Mouse (Mus musculus) C2C12 (cell line): Measurements from ENCODE around the gene Chpf. TPM values are rescaled to one million over a fixed set of nuclear protein-coding genes. Genes with fewer than 3 reads are reported as not detected.
A peak's percentile ranks its signal among the peaks of the same experiment; 100 is the strongest.

Source experiments
- H3K27me3 ChIP-seq: one replicate; pipeline ENCODE4 v1.6.1; 2011; ENCODE audit not compliant: control insufficient read depth, insufficient read depth, insufficient read length
- H3K36me3 ChIP-seq: one replicate; pipeline ENCODE4 v1.6.1; 2011; ENCODE audit not compliant: control insufficient read depth, insufficient read depth
- H3K4me3 ChIP-seq: one replicate; pipeline ENCODE4 v1.5.1; 2011; ENCODE audit warnings: mild to moderate bottlenecking, control low read depth; ENCODE audit not compliant: poor library complexity, insufficient read depth, severe bottlenecking
- H3K79me2 ChIP-seq: one replicate; pipeline ENCODE4 v1.6.1; 2011; ENCODE audit not compliant: control insufficient read depth, insufficient read depth
- H3K79me3 ChIP-seq: one replicate; pipeline ENCODE4 v1.6.1; 2011; ENCODE audit warnings: low read depth, control low read depth
- H3ac ChIP-seq: one replicate; pipeline ENCODE3; 2011; ENCODE audit warnings: low read depth; ENCODE audit not compliant: control insufficient read depth, insufficient read length
- CEBPB ChIP-seq: IDR thresholded peaks from one replicate; pipeline ENCODE4 v1.6.1; 2011; ENCODE audit warnings: low read depth, mild to moderate bottlenecking, control low read depth, moderate library complexity
- CTCF ChIP-seq: IDR thresholded peaks from one replicate; pipeline ENCODE4 v1.5.1; 2011; ENCODE audit not compliant: control insufficient read depth, insufficient read depth, insufficient read length
- FOSL1 ChIP-seq: IDR thresholded peaks from one replicate; pipeline ENCODE4 v1.8.0; 2011; ENCODE audit warnings: mild to moderate bottlenecking, low read length; ENCODE audit not compliant: poor library complexity, insufficient read depth, severe bottlenecking
- MAX ChIP-seq: IDR thresholded peaks from one replicate; pipeline ENCODE4 v1.6.1; 2011; ENCODE audit warnings: mild to moderate bottlenecking, control low read depth
- MYOD1 ChIP-seq: IDR thresholded peaks from one replicate; pipeline ENCODE4 v1.6.1; 2011; ENCODE audit warnings: low read depth; ENCODE audit not compliant: control insufficient read depth, insufficient read length
- MYOG ChIP-seq: IDR thresholded peaks from one replicate; pipeline ENCODE4 v1.6.1; 2011; ENCODE audit not compliant: control insufficient read depth, insufficient read length; ENCODE audit errors: extremely low read depth
- USF1 ChIP-seq: IDR thresholded peaks from one replicate; pipeline ENCODE4 v1.6.1; 2011; ENCODE audit warnings: low read depth, mild to moderate bottlenecking, control low read depth, moderate library complexity
- polyA plus RNA-seq: library from polyadenylated mRNA; unstranded; fragments of >200 nt; fragmentation: generic; extraction: Trizol; gene quantifications from one replicate; pipeline ENCODE4 v1.2.1, GENCODE M21; 2012; ENCODE audit warnings: missing spikeins

The Chpf gene
- polyA plus RNA-seq, 1 experiment, result 49.3 TPM

GRCm38 (mm10) chr1:75449377-75450135 is 29.6 kb downstream of the Chpf start:
- H3K36me3 ChIP-seq, result no peaks in the 10 kb centered on the region
- H3K4me3 ChIP-seq, result no peak overlapping the region
- no peak overlapping the region for H3ac ChIP-seq
- TF ChIP-seq FOSL1 (no peak), CEBPB (no peak), USF1 (no peak), CTCF (no peak), MYOD1 (no peak), MYOG (no peak), MAX (no peak)
- H3K79me2 ChIP-seq, result no peaks in the 10 kb centered on the region
- H3K27me3 ChIP-seq, result peaks cover 5% of the 10 kb centered on the region
- no peaks in the 10 kb centered on the region for H3K79me3 ChIP-seq

DNA sequence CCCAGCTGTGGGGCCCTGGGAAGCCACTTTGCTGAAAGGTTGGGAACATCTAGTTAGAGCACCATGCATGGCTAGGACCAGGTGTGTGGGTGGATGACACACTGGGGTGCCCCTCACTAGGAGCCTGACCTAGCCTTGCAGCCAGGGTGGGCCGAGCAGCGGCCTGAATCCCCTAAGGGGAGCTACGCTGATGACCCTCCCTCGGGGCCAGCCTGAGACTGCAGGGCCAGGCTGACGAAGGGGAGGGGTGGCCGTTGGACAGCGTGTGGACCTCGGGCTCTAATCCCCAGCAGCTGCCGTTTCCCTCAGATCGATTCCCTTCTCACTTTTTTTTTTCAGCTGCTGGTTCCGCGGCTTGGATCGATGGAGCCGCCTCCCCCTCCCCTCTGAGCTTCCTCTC is 30.2 kb downstream of the Chpf start:
- H3ac ChIP-seq, result no peak overlapping the region
- TF ChIP-seq USF1 (no peak), FOSL1 (no peak), CTCF (no peak), MAX (no peak), MYOG (no peak), MYOD1 (no peak), CEBPB (no peak)
- H3K27me3 ChIP-seq, result peaks cover 5% of the 10 kb centered on the region
- no peaks in the 10 kb centered on the region for H3K79me3 ChIP-seq
- no peaks in the 10 kb centered on the region for H3K36me3 ChIP-seq
- no peaks in the 10 kb centered on the region for H3K79me2 ChIP-seq
- H3K4me3 ChIP-seq, result no peak overlapping the region

DNA sequence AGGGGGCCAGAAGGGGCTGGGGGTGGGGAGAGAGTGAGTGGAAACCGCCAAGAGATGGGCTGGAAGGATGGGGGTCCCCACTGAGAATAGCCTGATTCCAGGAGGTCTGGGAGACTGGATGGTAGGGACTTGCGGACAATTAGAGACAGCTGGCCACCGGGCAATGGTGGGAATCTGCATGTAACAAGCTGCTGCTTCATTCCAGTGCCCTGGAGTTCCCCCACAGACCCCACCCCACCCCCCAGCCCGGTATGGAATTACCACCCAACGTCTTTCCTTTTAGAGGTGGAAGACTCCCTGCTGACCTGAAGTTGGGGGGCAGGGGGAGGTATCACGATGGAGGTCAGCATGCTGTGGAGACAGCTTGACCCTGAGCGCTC is 31.1 kb downstream of the Chpf start:
- Histone ChIP-seq H3ac (no peak overlapping the region), H3K4me3 (no peak overlapping the region), H3K36me3 (no peaks in the 10 kb centered on the region), H3K79me2 (no peaks in the 10 kb centered on the region), H3K79me3 (no peaks in the 10 kb centered on the region), H3K27me3 (peaks cover 5% of the 10 kb centered on the region)
- TF ChIP-seq CTCF (no peak), MYOG (no peak), USF1 (no peak), MAX (no peak), MYOD1 (no peak), CEBPB (no peak), FOSL1 (no peak)

- H3K36me3 ChIP-seq, result no peaks in the 10 kb centered on the region
- no peaks in the 10 kb centered on the region for H3K79me2 ChIP-seq
- H3K27me3 ChIP-seq, result peaks cover 5% of the 10 kb centered on the region
- H3K4me3 ChIP-seq, result no peak overlapping the region
- no peaks in the 10 kb centered on the region for H3K79me3 ChIP-seq
- no peak for TF ChIP-seq MAX
- no peak for TF ChIP-seq FOSL1
- TF ChIP-seq CEBPB, result no peak
- TF ChIP-seq MYOD1, result no peak
- no peak for TF ChIP-seq USF1
- no peak for TF ChIP-seq CTCF
- TF ChIP-seq MYOG, result no peak
- H3ac ChIP-seq, result peak overlapping the region; percentile 3
Measured at GRCm38 (mm10) chr1:75447265-75448051, 31.6 kb downstream of the Chpf start.

DNA sequence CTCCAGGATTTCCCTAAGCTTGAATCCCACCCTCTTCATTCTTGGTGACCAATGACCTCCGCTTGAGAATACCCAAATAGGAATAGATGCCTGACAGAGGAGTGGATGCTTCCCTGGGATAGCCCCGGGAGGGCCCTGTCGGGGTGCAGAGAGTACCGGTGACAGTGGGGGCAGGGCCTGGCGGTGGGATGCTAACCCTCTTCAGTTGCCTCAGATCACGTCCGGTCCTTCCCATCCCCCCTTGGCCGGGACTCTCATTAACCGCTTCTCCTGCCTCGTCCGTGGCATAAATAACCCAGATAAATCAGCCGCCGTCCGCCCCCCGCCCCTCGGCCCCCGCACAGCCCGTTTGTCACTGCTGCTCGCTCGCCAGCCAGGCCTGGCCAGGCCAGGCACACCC is 32.5 kb downstream of the Chpf start:
- Histone ChIP-seq H3ac (no peak overlapping the region), H3K36me3 (peaks cover 4% of the 10 kb centered on the region), H3K79me2 (no peaks in the 10 kb centered on the region), H3K27me3 (no peaks in the 10 kb centered on the region), H3K79me3 (no peaks in the 10 kb centered on the region), H3K4me3 (no peak overlapping the region)
- TF ChIP-seq MYOG (no peak), FOSL1 (no peak), MYOD1 (no peak), MAX (no peak), CTCF (no peak), USF1 (no peak), CEBPB (no peak)
